Mouse (Mus musculus): ENCODE measurements around the gene Prss47. TPM values are rescaled to one million over a fixed set of nuclear protein-coding genes. Genes with fewer than 3 reads are reported as not detected.

Gene Prss47
- under 1 TPM in 1 of 2 experiments, not detected in 1; 0.44 TPM for total RNA-seq (2023)

GRCm38 (mm10) chr13:65052660-65053059 is at the start of gene Prss47:
Prss47 (minus strand) TSS chr13:65052760.

GRCm38 (mm10) chr13:65032758-65033157 is 19.8 kb downstream of the Prss47 start, which contains the start of gene Spata31d1c:
Spata31d1c (plus strand) TSS chr13:65033058.

Other genes with a start within 250 kb of the Prss47 start
- not detected for gene Cntnap3, start 148.8 kb downstream of the Prss47 start, total RNA-seq (2023)
- not detected for gene Spata31, start 135.4 kb downstream of the Prss47 start, total RNA-seq (2023)
- gene Spata31d1c, start 19.7 kb downstream of the Prss47 start, total RNA-seq (2023), result not detected
- 100 to 1,000 TPM; 173 to 177 TPM for gene Mfsd14b, start 60.2 kb upstream of the Prss47 start, total RNA-seq (2023)
- not detected for gene Olfr465-ps1, start 85.3 kb upstream of the Prss47 start, total RNA-seq (2023)
- not detected for gene Olfr466, start 97.5 kb upstream of the Prss47 start, total RNA-seq (2023)
- gene Nlrp4f, start 153.2 kb upstream of the Prss47 start, total RNA-seq (2023), result not detected
- not detected for gene Gm10775, start 206.8 kb upstream of the Prss47 start, total RNA-seq (2023)
- gene Zfp369, start 226.1 kb upstream of the Prss47 start, total RNA-seq (2023), result 10 to 100 TPM; 14.0 to 16.0 TPM

Data from neutrophil, adult 83 days (primary cell).